Mouse (Mus musculus) lung, adult 2 months (tissue): Measurements from ENCODE around the gene Mpped2.

ENCODE experiments used
- CTCF ChIP-seq: fragments of 200-500 bp; IDR thresholded peaks from 2 replicates; pipeline ENCODE4 v1.5.1; 2011; ENCODE audit warnings: mild to moderate bottlenecking, low read length, control low read depth; ENCODE audit not compliant: insufficient read depth
- POLR2A ChIP-seq: fragments of 200-500 bp; IDR thresholded peaks from 2 replicates; pipeline ENCODE4 v1.6.1; 2011; ENCODE audit warnings: low read depth, mild to moderate bottlenecking, control low read depth, low read length, borderline replicate concordance; ENCODE audit errors: extremely low read depth

DNA sequence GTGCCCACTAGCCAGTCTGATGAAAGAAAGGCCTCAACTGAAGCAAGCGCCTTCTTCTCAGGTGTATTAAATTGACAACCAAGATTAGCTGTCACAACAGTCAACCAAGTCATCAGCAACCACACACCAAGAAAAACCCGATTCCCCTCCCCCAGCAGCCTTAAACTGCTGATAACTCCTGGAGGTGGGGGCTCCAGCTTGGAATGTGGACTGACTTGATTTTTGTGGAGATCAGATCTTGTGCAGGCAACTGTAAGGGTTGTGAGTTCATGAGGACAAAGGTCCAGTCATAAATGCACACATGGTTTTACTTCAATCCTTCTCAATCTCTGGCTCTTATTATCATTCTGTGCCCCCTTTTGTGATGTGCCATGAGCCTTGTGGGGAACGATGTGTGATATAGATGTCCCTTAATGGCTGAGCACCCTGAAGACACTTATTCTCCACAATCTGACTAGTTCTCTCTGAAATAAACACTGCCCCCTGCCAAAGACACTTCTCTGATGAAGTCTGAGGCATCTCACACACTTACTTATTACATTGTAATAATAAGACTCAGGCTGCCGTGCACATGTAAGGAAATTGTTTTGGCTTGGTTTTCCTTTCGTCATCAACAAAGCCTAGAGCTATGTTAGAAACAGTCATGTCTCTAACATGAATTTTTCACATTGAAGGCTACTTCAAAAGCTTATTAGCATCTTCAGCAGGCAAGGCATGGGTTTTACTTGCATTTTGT, 13.2 kb upstream of the Mpped2 start:
- no peak for TF ChIP-seq POLR2A
- no peak for TF ChIP-seq CTCF
